Mouse (Mus musculus): Measurements from ENCODE around the gene Gap43.
A peak's percentile ranks its signal among the peaks of the same experiment; 100 is the strongest.
"Not testable (repeated sequence)": the region's sequence is repeated elsewhere in the genome, so short reads cannot be mapped to it uniquely, and the experiment has no call there.

Gap43 gene

GRCm38 (mm10) chr16:42340021-42340768 is at the start of gene Gap43:
Gene Gap43 (minus strand): TSS chr16:42340651.
- peak; percentile 46 for DNase-seq

- DNase-seq: no peak
These were observed 40.9 kb upstream of the Gap43 start for GRCm38 (mm10) chr16:42381328-42381838.

DNA sequence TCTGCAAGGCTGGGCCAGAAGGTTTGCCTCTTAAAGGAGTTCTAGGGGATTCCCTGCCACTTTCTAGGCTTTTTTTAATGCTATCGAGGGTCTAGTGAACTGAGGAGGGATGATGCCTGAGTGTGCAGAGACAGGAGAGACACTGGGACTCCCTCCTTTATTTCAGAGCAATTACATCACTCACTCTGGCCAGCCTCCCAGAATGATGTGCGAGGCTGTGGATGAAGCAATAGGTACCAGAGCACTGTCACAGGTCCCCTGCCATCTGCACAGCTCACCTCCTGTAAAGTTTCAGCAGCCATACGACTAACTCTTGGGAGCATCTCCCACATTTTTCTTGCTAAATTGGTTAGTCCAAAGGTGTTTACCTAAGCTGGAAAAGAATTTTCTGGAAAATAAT is 40.2 kb upstream of the Gap43 start:
- no peak for DNase-seq

DNA sequence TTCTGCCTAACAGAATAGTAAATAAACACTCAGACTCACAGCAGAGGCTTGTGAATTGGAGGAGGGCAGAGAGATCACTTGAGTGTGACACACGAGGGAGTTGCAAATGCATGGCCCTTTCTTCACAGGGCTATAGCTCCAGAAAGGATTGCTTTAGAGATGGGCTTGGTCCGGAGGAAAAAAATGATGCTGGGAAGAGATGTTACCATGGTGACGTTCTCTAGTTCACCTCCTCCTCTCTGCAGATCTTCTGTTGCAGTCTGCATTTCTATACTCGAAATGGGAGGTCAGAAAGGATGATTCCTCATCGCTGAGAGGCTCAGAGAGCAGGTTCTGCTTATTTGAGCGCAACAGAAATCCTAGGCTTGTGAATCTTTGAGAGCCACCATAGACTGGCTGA is 29.7 kb upstream of the Gap43 start:
- DNase-seq: no peak

DNA sequence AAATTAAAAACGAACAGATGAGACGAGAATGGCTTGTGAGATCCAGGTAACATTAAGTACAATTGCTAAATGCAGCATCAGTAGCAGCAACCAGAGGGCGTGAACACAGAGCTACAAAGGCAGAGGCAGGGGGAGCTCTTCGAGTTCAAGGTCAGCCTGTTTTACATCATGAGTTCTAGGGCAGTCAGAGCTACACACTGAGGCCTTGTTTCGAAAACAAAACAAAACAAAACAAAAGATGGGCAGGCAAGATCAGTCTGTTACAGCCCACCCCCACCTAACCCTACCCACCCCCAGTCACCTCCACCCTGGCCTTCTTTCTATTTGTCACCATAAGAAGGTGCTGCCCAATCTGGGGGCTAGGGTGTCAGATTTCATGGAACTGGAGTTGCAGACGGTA is 28.9 kb upstream of the Gap43 start:
- no peak for DNase-seq

GRCm38 (mm10) chr16:42360061-42360460 is 19.6 kb upstream of the Gap43 start:
- DNase-seq: no peak

DNA sequence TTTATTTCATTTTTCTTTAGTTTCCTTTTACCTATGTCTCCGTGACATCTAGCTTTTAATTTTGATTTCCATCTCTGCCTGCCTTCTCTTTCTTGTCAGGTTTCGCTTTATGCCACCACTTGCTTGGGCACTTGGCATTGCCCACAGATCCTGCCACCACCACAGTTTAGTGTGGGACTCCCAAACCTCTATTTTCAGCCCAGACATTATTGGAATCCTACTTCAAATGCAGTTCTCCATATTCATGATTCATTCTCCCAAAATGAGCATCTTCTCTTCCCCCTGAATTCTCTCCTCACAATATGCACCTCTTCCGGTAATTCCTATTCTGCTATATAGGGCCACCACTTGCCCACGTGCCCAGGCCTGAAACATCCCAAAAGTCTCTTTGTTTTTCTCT is 17.6 kb upstream of the Gap43 start:
- no peak for DNase-seq

DNA sequence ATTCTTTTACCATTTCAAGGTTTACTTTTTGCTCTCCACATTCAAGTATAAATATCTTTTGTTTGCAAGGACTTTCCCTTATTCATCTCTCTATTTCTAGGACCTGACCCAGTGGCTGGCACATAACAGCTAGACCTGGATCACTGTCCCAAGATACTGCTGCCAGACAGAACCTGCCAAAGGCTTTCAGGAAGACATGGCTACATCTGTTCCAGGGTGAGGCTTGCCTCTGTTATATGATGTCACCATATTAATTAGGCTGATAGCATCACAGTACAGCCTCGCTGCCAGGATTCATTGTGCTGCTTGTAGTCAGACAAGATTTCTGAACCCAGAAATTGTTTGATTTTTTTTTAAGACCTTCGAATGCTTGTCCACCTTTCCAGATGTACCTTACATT is 9.6 kb upstream of the Gap43 start:
- no peak for DNase-seq

DNA sequence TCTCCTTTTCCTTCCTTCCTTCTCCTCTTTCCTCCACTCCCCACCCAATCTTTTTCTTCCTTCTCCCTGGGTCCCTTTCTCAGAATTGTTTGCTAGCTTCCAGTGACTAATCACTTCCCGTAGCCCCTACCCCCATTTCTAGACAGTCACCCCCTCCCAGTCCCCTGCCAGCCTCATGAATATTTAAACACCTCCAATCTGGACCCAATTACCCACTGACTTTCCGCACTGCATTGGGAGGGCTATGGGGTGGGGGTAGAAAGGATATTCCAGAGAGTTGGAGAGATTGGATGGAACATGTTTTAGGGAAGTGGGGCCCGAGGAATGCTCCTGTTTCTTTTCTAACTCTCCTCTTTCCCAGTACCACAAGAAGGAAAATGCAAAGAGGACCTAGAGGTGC is 414 bp upstream of the Gap43 start:
- DNase-seq: not testable (repeated sequence)

- peak; percentile 49 for DNase-seq
These were observed 939 bp downstream of the Gap43 start for GRCm38 (mm10) chr16:42339512-42339911.

- peak; percentile 20 for DNase-seq
These were observed 1.5 kb downstream of the Gap43 start for GRCm38 (mm10) chr16:42338987-42339386.

GRCm38 (mm10) chr16:42338342-42338741 is 2.1 kb downstream of the Gap43 start:
- DNase-seq: no peak

DNA sequence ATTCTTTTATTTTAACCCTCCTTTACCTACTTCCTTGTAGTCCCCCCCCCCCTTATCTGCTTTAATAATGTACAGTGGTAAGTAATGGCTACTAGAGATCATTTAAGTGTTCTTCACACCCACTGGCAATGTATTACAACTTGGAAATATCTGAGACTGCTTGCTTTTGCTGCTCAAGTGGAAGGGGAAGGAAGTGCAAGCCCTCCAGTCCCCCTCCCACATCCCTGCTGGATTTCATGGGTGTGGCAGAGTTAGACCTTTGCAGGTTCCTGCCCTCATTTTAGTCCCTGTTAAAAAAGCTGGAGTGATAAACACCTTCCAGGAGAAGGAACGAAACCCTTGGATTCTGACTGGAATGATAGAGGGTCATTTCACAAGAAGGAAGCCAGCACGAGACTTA is 2.8 kb downstream of the Gap43 start:
- DNase-seq: peak; percentile 31

- no peak for DNase-seq
These were observed 3.8 kb downstream of the Gap43 start for GRCm38 (mm10) chr16:42336610-42337009.

GRCm38 (mm10) chr16:42332321-42332720 is 8.1 kb downstream of the Gap43 start:
- no peak for DNase-seq

GRCm38 (mm10) chr16:42326191-42326590 is 14.3 kb downstream of the Gap43 start:
- no peak for DNase-seq

DNA sequence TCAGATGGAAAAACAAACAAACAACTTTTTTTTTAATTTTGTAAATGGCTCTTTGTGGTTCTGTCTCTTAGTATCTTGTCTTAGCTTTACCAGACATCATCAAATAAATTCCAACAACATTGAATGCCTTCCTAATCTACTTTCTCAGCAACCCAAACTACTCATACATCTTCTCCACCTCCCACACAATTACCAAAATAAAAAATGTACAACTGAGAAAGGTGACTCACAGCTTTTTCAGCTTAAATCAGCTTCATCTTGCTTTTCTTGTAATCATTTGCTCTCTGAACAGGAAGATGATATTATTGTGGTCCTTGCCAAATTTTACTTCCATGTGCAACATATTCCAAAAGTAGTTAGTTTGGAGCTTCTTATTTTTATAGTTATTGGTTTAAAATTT is 14.9 kb downstream of the Gap43 start:
- DNase-seq: no peak

DNA sequence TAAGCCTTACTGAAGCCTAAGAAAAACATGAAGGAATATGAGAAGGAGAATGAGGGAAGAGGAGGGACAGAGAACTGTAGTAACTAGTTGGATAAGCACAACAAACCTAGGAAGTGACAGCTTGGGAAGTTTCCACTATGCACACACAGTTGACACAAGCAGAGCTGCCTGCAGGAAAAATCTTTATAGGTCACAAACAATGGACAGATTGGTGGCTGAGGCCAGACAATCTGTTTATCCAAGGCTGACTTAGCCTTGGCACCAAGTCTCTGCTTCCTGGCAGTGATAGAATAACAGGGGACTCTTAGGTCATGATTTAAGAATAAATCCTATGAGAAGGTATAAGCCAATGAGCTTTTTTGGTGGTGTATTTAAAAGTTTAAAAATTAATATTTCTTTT is 20.6 kb downstream of the Gap43 start:
- DNase-seq: no peak

DNA sequence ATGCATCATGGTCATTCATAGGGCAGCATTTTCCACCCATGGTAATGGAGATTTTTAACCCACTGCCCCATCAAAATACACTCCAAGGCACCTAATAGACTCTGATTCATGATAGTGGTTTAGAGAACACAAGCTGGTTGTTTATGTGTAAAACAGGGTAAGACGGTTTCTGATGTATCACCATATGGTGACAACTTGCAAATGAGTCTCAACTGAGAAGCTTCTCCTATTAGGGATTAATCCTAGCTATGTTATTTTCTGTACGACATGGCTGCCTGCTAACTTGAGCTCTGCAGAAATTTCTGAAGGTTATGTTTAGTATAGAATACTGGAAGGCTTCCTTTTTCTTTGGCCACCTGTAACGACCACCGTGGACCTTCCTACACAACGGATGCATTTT is 21.1 kb downstream of the Gap43 start:
- DNase-seq: no peak

- DNase-seq: no peak
These were observed 28.3 kb downstream of the Gap43 start for GRCm38 (mm10) chr16:42312125-42312524.

GRCm38 (mm10) chr16:42308761-42309160 is 31.7 kb downstream of the Gap43 start:
- DNase-seq: no peak

GRCm38 (mm10) chr16:42305934-42306701 is 34.3 kb downstream of the Gap43 start:
- DNase-seq: peak; percentile 13

DNA sequence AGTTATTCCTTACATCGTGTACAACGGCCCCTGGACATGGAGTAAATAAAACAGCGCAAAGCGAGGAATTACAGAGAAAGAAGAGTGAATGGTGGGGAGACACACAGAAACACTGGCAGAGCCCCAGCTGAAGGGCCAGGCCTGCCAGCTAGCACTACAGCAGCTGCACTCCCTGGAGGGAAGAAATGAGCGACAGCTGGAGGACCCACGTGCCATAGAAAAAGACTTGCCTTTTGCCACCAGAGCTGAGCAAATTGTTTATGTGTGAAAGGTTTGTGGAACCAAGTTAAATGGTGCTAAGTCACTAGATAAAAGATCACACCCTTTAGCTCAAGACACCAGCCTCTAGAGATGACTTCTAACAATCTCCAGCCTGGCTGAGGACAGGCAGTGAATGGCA is 37.0 kb downstream of the Gap43 start:
- DNase-seq: peak; percentile 58

- DNase-seq: no peak
These were observed 46.0 kb downstream of the Gap43 start for GRCm38 (mm10) chr16:42294481-42294880.

Data from right cerebral cortex, postnatal 4 days (tissue).